In genomic region chr11:18929779-18930728, GRCm38 (mm10) we compare ENCODE assay signal across 15 mouse cellular contexts.
DNase-seq lines count a peak whose midpoint lies in the region; ATAC-seq and TF ChIP-seq lines count a peak whose summit lies in the region.
"Had no signal": no experiment of that assay in that cellular context is flagged by ENCODE, and none has a peak within 500 bp of the region (broad histone marks: within the 10 kb centered on the region; RNA-seq: fewer than 3 reads in every experiment).

No protein-coding gene starts in this region.

- TF ChIP-seq EP300 in liver, postnatal 0 days (IDR thresholded peaks at IDR 0.05; ENCODE audit: low read depth) = no peak
- TF ChIP-seq EP300 in stomach, postnatal 0 days (optimal IDR thresholded peaks at IDR 0.05) = no peak

- TF ChIP-seq CTCF in liver, postnatal 0 days (IDR thresholded peaks at IDR 0.05; ENCODE audit: low read depth) = no peak
- TF ChIP-seq CTCF in stomach, postnatal 0 days (IDR thresholded peaks at IDR 0.05; ENCODE audit: low read depth) = no peak

- 0 out of 2 replicates have a peak, but pooled peaks have one; percentile 51 for ATAC-seq in liver, postnatal 0 days
- peak; percentile 37; the same call in 1 of the 2 replicates for ATAC-seq in granulocyte monocyte progenitor cell, adult 5-6 weeks (replicated peaks; ENCODE audit: poor library complexity, severe bottlenecking)
- no peak for ATAC-seq in midbrain, embryonic 14.5 days (ENCODE audit: low FRiP score, low TSS enrichment)
- ATAC-seq in stomach, postnatal 0 days (ENCODE audit: low FRiP score, low TSS enrichment) = no peak

- peaks cover 7% of the 10 kb centered on the region; the same call in 1 of the 2 replicates for H3K4me1 ChIP-seq in liver, postnatal 0 days (ENCODE audit: insufficient read depth)
- peaks cover 21% of the 10 kb centered on the region for H3K4me1 ChIP-seq in midbrain, embryonic 14.5 days (ENCODE audit: control insufficient read depth, insufficient read depth, low read length)
- peaks cover 3% of the 10 kb centered on the region; the same call in 1 of the 2 replicates for H3K4me1 ChIP-seq in stomach, postnatal 0 days (replicated peaks; ENCODE audit: control insufficient read depth, insufficient read depth)

- no peak overlapping the region for H3K4me2 ChIP-seq in liver, postnatal 0 days (ENCODE audit: low read depth, low read length)
- peak overlapping the region; percentile 26; the same call in 1 of the 2 replicates for H3K4me2 ChIP-seq in midbrain, embryonic 14.5 days (ENCODE audit: low read length)
- H3K4me2 ChIP-seq in stomach, postnatal 0 days (replicated peaks; ENCODE audit: low read depth) = no peak overlapping the region

- H3K4me3 ChIP-seq in liver, postnatal 0 days (ENCODE audit: low read depth, low read length) = no peak overlapping the region
- H3K4me3 ChIP-seq in midbrain, embryonic 14.5 days (replicated peaks; ENCODE audit: low read depth, low read length) = no peak overlapping the region
- no peak overlapping the region for H3K4me3 ChIP-seq in stomach, postnatal 0 days (ENCODE audit: low read depth, low read length)
- H3K4me3 ChIP-seq: layer of hippocampus, adult 2 months had no signal

- H3K27me3 ChIP-seq in liver, postnatal 0 days (ENCODE audit: insufficient read depth, low read length) = no peaks in the 10 kb centered on the region
- no peaks in the 10 kb centered on the region for H3K27me3 ChIP-seq in midbrain, embryonic 14.5 days (ENCODE audit: control insufficient read depth, insufficient read depth, low read length)
- H3K27me3 ChIP-seq in stomach, postnatal 0 days (ENCODE audit: control insufficient read depth, insufficient read depth, low read length) = no peaks in the 10 kb centered on the region
- H3K27me3 ChIP-seq: CH12.LX had no signal

- WGBS in liver, postnatal 0 days (ENCODE audit: insufficient replicate concordance) = 73% methylated on average over 17 of the region's 17 CpGs
- 66% methylated on average over 17 of the region's 17 CpGs for WGBS in midbrain, embryonic 14.5 days
- 50% methylated on average over 17 of the region's 17 CpGs for WGBS in stomach, postnatal 0 days

- DNase-seq in liver, postnatal 0 days = no peak
- no peak for DNase-seq in liver
- DNase-seq in midbrain, embryonic 14.5 days = peak; percentile 38
- no peak for DNase-seq in stomach, postnatal 0 days (ENCODE audit: low spot score)
- DNase-seq in left cerebral cortex, adult 8-10 months (ENCODE audit: low spot score in 2 of 2) = no peak
- no peak for DNase-seq in cerebellum, postnatal 36 days
- DNase-seq: adrenal gland, postnatal 14 days; cerebellum, adult 18-20 months; kidney, adult 18-20 months; lung, postnatal 14 days; right cerebral cortex, postnatal 4 days; thymus, adult 18-20 months had no signal

- H3K27ac ChIP-seq in liver, postnatal 0 days (ENCODE audit: low read depth) = no peak overlapping the region
- 0 out of 2 replicates have a peak overlapping the region, but pooled peaks have one; percentile 15 for H3K27ac ChIP-seq in midbrain, embryonic 14.5 days (replicated peaks; ENCODE audit: low read depth, low read length)
- H3K27ac ChIP-seq in stomach, postnatal 0 days (replicated peaks) = 0 out of 2 replicates have a peak overlapping the region, but pooled peaks have one; percentile 14
- H3K27ac ChIP-seq: layer of hippocampus, adult 2 months had no signal

- no peaks in the 10 kb centered on the region for H3K9me3 ChIP-seq in liver, postnatal 0 days (ENCODE audit: low read length)
- H3K9me3 ChIP-seq in midbrain, embryonic 14.5 days (ENCODE audit: control insufficient read depth, low read length) = no peaks in the 10 kb centered on the region
- H3K9me3 ChIP-seq in stomach, postnatal 0 days (ENCODE audit: control insufficient read depth, low read length) = no peaks in the 10 kb centered on the region

- no peaks in the 10 kb centered on the region for H3K36me3 ChIP-seq in liver, postnatal 0 days (replicated peaks; ENCODE audit: insufficient read depth, low read length)
- H3K36me3 ChIP-seq in midbrain, embryonic 14.5 days (ENCODE audit: control insufficient read depth, insufficient read depth, low read length) = no peaks in the 10 kb centered on the region
- H3K36me3 ChIP-seq in stomach, postnatal 0 days (ENCODE audit: control insufficient read depth, insufficient read depth, low read length) = no peaks in the 10 kb centered on the region; the same call in 1 of the 2 replicates

- no peak overlapping the region for H3K9ac ChIP-seq in liver, postnatal 0 days (replicated peaks)
- H3K9ac ChIP-seq in midbrain, embryonic 14.5 days (replicated peaks; ENCODE audit: low read length) = no peak overlapping the region
- H3K9ac ChIP-seq in stomach, postnatal 0 days (ENCODE audit: low read length) = no peak overlapping the region

Comparison
In these comparisons a context has a peak if more than half of its experiments do, and no peak if none do; other contexts are left out.
1. ATAC-seq: peak in liver, postnatal 0 days (single experiment) and granulocyte monocyte progenitor cell, adult 5-6 weeks (single experiment); none in midbrain, embryonic 14.5 days (single experiment) and stomach, postnatal 0 days (single experiment).